In genomic region chr17:30582313-30582712, GRCm38 (mm10) we compare ENCODE assay signal across 12 mouse cellular contexts.
"Had no signal": no experiment of that assay in that cellular context is flagged by ENCODE, and none has a peak within 500 bp of the region (broad histone marks: within the 10 kb centered on the region; RNA-seq: fewer than 3 reads in every experiment).

No protein-coding gene starts in this region.

- H3K27me3 ChIP-seq: liver, embryonic 13.5 days; neural tube, embryonic 15.5 days had no signal

- H3K4me3 ChIP-seq: limb, embryonic 10.5 days; liver, embryonic 13.5 days; myocyte; neural tube, embryonic 15.5 days had no signal

- H3K4me2 ChIP-seq: liver, embryonic 13.5 days; neural tube, embryonic 15.5 days had no signal

- DNase-seq: kidney, adult 18-20 months; kidney, postnatal 14 days; liver, embryonic 13.5 days; lung, adult 2 months; lung, postnatal 36 days; midbrain, embryonic 14.5 days; thymus, adult 2 months; thymus, postnatal 25 days had no signal

- H3K36me3 ChIP-seq: liver, embryonic 13.5 days; neural tube, embryonic 15.5 days had no signal

- H3K9me3 ChIP-seq: limb, embryonic 10.5 days; liver, embryonic 13.5 days; neural tube, embryonic 15.5 days had no signal

- H3K9ac ChIP-seq: liver, embryonic 13.5 days; neural tube, embryonic 15.5 days had no signal

- H3K4me1 ChIP-seq: limb, embryonic 10.5 days had no signal

- H3K27ac ChIP-seq: limb, embryonic 10.5 days; liver, embryonic 13.5 days; neural tube, embryonic 15.5 days had no signal

- ATAC-seq: lung, postnatal 0 days had no signal
